Mouse (Mus musculus) bone marrow, adult 2 months (tissue): ENCODE data around the gene Prkd2. TPM values are rescaled to one million over a fixed set of nuclear protein-coding genes. Genes with fewer than 3 reads are reported as not detected.

Experiments
- H3K27ac ChIP-seq: fragments of 200-500 bp; 2 replicates; pipeline ENCODE4 v1.5.1; 2012; ENCODE audit warnings: low read depth, mild to moderate bottlenecking, control low read depth, inconsistent platforms, low read length; ENCODE audit not compliant: control insufficient read depth, poor library complexity, insufficient read depth
- H3K4me1 ChIP-seq: fragments of 200-500 bp; 2 replicates; pipeline ENCODE4 v1.6.1; 2011; ENCODE audit warnings: low read length; ENCODE audit not compliant: control insufficient read depth, insufficient read depth
- H3K4me3 ChIP-seq: fragments of 200-500 bp; replicated peaks from 2 replicates; pipeline ENCODE3; 2011; ENCODE audit warnings: mild to moderate bottlenecking, low read depth, low read length, control low read depth; ENCODE audit not compliant: control insufficient read depth
- CTCF ChIP-seq: fragments of 200-500 bp; IDR thresholded peaks from 2 replicates; pipeline ENCODE4 v1.5.1; 2011; ENCODE audit warnings: low read length, control low read depth; ENCODE audit not compliant: control insufficient read depth, insufficient read depth
- POLR2A ChIP-seq: fragments of 200-500 bp; IDR thresholded peaks from 2 replicates; pipeline ENCODE4 v1.6.1; 2011; ENCODE audit warnings: low read depth, mild to moderate bottlenecking, control low read depth, low read length, borderline replicate concordance; ENCODE audit not compliant: control insufficient read depth
- WGBS: fragments of 180-500 bp; shearing (Covaris S2); methylation state at CpG from one replicate; pipeline ENCODE4 v1.1.7; 2018; 5-methylcytosine and 5-hydroxymethylcytosine counted together
- polyA plus RNA-seq: library from polyadenylated mRNA; stranded (reverse); fragments of >200 nt; gene quantifications from 2 replicates; pipeline ENCODE4 v1.2.4, GENCODE M21; 2011; ENCODE audit warnings: low replicate concordance; ENCODE audit not compliant: missing spikeins, insufficient read depth, insufficient read length

The Prkd2 gene
- polyA plus RNA-seq, 1 experiment, result 34.2 TPM

- 71% methylated on average over 59 of the region's 59 CpGs for WGBS
- no peak overlapping the region for H3K4me3 ChIP-seq
- H3K4me1 ChIP-seq, result no peaks in the 10 kb centered on the region
- H3K27ac ChIP-seq, result no peak overlapping the region
- TF ChIP-seq CTCF, result no peak
- TF ChIP-seq POLR2A, result no peak
Measured at GRCm38 (mm10) chr7:16885905-16886304, 43.2 kb downstream of the Prkd2 start.

DNA sequence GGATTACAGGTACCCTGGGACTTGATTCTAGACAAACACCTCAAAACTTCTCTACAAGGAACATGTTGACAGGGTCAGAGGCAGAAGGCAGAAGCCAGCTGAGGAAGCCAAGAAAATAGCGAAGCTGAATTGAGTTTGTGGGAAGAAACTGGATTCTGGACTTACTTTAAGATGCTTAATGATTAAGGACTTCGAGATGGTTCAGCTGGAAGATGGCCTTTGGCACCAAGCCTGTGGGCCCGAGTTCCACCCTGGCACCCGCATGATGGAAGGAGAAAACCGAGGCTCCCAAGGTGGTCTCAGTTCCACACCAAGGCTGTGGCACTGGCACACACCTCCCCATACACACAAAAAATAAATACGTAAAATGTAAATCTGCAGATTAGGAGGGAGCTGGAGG is 47.8 kb downstream of the Prkd2 start:
- TF ChIP-seq POLR2A, result no peak
- TF ChIP-seq CTCF, result no peak
- Histone ChIP-seq H3K27ac (no peak overlapping the region), H3K4me3 (no peak overlapping the region), H3K4me1 (peaks cover 2% of the 10 kb centered on the region)
- 59% methylated on average over 6 of the region's 6 CpGs for WGBS

- Histone ChIP-seq H3K4me3 (no peak overlapping the region), H3K4me1 (peaks cover 2% of the 10 kb centered on the region), H3K27ac (no peak overlapping the region)
- TF ChIP-seq POLR2A (no peak), CTCF (no peak)
- WGBS, result 4% methylated on average over 23 of the region's 23 CpGs
Measured at GRCm38 (mm10) chr7:16890944-16891343, 48.2 kb downstream of the Prkd2 start.

- H3K4me1 ChIP-seq, result peaks cover 2% of the 10 kb centered on the region
- H3K4me3 ChIP-seq, result peak within 1 kb of the TSS; percentile 54
- WGBS, result under 1% methylated on average over 30 of the region's 30 CpGs
- TF ChIP-seq POLR2A (no peak), CTCF (peak; percentile 92)
- no peak within 1 kb of the TSS for H3K27ac ChIP-seq
Measured at GRCm38 (mm10) chr7:16891641-16892351, 49.1 kb downstream of the Prkd2 start, which contains the start of gene Gng8. Gng8 (plus strand) TSS chr7:16891786.

- H3K4me3 ChIP-seq, result no peak overlapping the region
- TF ChIP-seq CTCF (0 out of 2 replicates have a peak, but pooled peaks have one; percentile 8), POLR2A (no peak)
- 46% methylated on average over 9 of the region's 9 CpGs for WGBS
- peaks cover 2% of the 10 kb centered on the region for H3K4me1 ChIP-seq
- no peak overlapping the region for H3K27ac ChIP-seq
Measured at GRCm38 (mm10) chr7:16892352-16892730, 49.6 kb downstream of the Prkd2 start.

GRCm38 (mm10) chr7:16893612-16894011 is 50.9 kb downstream of the Prkd2 start:
- peaks cover 2% of the 10 kb centered on the region for H3K4me1 ChIP-seq
- H3K27ac ChIP-seq, result no peak overlapping the region
- no peak overlapping the region for H3K4me3 ChIP-seq
- 44% methylated on average over 6 of the region's 6 CpGs for WGBS
- TF ChIP-seq POLR2A (no peak), CTCF (no peak)

- no peak for TF ChIP-seq POLR2A
- Histone ChIP-seq H3K4me1 (peaks cover 2% of the 10 kb centered on the region), H3K27ac (no peak overlapping the region), H3K4me3 (no peak overlapping the region)
- WGBS, result 21% methylated on average over 4 of the region's 4 CpGs
Measured at GRCm38 (mm10) chr7:16894279-16894678, 51.6 kb downstream of the Prkd2 start.

- no peak overlapping the region for H3K4me3 ChIP-seq
- 1% methylated on average over 24 of the region's 24 CpGs for WGBS
- H3K27ac ChIP-seq, result no peak overlapping the region
- TF ChIP-seq POLR2A (no peak), CTCF (peak; percentile 94)
- peaks cover 2% of the 10 kb centered on the region for H3K4me1 ChIP-seq
Measured at GRCm38 (mm10) chr7:16895000-16895399, 52.3 kb downstream of the Prkd2 start.

DNA sequence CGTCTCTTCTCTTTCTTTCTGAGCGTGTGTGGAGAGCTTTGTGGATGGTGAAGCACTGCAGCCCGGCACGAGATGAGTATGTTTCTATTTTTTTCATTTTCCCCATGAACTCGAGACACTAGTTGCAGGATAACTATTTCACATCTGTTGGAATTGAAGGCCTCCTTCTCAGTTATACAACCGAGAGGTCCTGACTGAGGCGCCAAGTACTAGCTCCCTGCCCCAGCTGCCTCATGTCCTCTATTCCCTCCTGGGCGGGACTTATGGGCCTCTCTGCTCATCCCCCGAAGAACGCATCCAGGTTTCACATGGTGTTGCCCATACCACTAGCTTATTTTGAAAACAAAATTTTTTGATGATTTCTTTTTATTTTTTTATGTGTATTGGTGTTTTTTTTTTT is 52.8 kb downstream of the Prkd2 start:
- no peak overlapping the region for H3K4me3 ChIP-seq
- peaks cover 2% of the 10 kb centered on the region for H3K4me1 ChIP-seq
- WGBS, result 44% methylated on average over 10 of the region's 10 CpGs
- no peak overlapping the region for H3K27ac ChIP-seq
- TF ChIP-seq CTCF (no peak), POLR2A (no peak)
